Mouse (Mus musculus): ENCODE measurements around the gene Rps24. TPM values are rescaled to one million over a fixed set of nuclear protein-coding genes. Genes with fewer than 3 reads are reported as not detected.
A peak's percentile ranks its signal among the peaks of the same experiment; 100 is the strongest.

Gene Rps24
- polyA plus RNA-seq, 1 experiment from 2014 or later = 1,350 TPM

DNA sequence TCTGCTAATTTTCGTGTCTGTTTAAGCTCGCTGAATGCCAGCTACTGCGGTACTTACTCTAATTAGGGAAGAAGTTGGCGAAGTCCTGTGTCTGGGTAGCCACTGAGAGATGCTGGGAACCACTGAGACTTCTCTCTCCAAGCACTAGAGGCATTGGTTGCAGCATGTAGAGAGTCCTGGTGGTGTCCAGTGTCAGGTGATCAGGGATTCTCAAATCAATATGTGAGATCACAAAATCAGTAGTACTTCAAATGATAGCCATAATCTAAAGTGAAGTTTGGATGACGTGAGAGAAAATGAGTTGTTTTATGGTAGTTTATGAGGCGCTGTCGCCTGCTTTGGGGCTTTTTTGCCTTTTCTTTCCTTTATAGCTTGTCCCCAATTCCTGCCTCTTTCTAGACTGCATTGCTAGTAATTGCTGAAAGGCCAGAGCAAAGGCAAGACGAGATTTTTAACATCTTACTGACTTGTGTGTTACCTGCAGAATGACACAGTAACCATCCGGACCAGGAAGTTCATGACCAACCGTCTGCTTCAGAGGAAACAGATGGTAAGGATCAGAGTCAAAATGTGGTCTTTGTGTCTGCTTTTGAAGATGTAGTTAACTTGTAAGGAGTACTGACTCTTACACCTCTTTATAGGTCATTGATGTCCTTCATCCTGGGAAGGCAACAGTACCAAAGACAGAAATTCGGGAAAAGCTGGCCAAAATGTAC is 4.5 kb downstream of the Rps24 start:
- H3K4me1 ChIP-seq (ENCODE audit: control insufficient read depth, insufficient read depth, low read length) = no peaks in the 10 kb centered on the region
- peak overlapping the region; percentile 60 for H3K27ac ChIP-seq (replicated peaks; ENCODE audit: low read depth, low read length)
- ATAC-seq (replicated peaks; ENCODE audit: insufficient number of reproducible peaks, low FRiP score, low TSS enrichment, low read depth) = no peak
- H3K36me3 ChIP-seq (replicated peaks; ENCODE audit: control insufficient read depth, insufficient read depth, low read depth, low read length) = peaks cover 17% of the 10 kb centered on the region
- peak overlapping the region; percentile 73 for H3K4me2 ChIP-seq (ENCODE audit: low read depth, low read length)
- H3K4me3 ChIP-seq (ENCODE audit: low read depth, low read length) = peak overlapping the region; percentile 97
- peak; percentile 36 for DNase-seq (ENCODE audit: low spot score)
- 3% methylated on average over 11 of the region's 11 CpGs for WGBS
- no peaks in the 10 kb centered on the region for H3K9me3 ChIP-seq (replicated peaks; ENCODE audit: control insufficient read depth, low read length)
- peak overlapping the region; percentile 99 for H3K9ac ChIP-seq (replicated peaks; ENCODE audit: low read length)
- no peaks in the 10 kb centered on the region for H3K27me3 ChIP-seq (ENCODE audit: control insufficient read depth, insufficient read depth, low read length)

DNA sequence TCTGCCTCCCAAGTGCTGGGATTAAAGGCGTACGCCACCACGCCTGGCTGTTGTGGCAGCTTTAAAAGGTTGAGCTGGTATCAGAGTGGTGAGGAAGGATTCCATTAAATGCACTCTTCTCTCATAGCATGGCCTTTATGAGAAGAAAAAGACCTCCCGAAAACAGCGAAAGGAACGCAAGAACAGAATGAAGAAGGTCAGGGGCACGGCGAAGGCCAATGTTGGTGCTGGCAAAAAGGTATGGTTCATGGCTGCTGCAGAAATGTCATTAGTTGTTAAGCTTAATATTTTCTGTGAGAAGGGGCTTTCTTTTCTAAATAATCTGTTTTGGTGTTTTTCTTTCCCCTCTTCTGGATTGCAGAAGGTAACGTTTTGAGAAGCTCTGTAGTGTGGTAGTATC is 6.3 kb downstream of the Rps24 start:
- Histone ChIP-seq H3K4me3 (ENCODE audit: low read depth, low read length) (no peak overlapping the region), H3K9me3 (replicated peaks; ENCODE audit: control insufficient read depth, low read length) (no peaks in the 10 kb centered on the region), H3K9ac (replicated peaks; ENCODE audit: low read length) (no peak overlapping the region), H3K27me3 (ENCODE audit: control insufficient read depth, insufficient read depth, low read length) (no peaks in the 10 kb centered on the region), H3K36me3 (replicated peaks; ENCODE audit: control insufficient read depth, insufficient read depth, low read depth, low read length) (peaks cover 19% of the 10 kb centered on the region), H3K4me2 (ENCODE audit: low read depth, low read length) (no peak overlapping the region), H3K4me1 (ENCODE audit: control insufficient read depth, insufficient read depth, low read length) (no peaks in the 10 kb centered on the region), H3K27ac (replicated peaks; ENCODE audit: low read depth, low read length) (no peak overlapping the region)
- DNase-seq (ENCODE audit: low spot score) (no peak), ATAC-seq (replicated peaks; ENCODE audit: insufficient number of reproducible peaks, low FRiP score, low TSS enrichment, low read depth) (no peak)
- 86% methylated on average over 9 of the region's 9 CpGs for WGBS

- Histone ChIP-seq H3K4me3 (ENCODE audit: low read depth, low read length) (no peak overlapping the region), H3K9me3 (replicated peaks; ENCODE audit: control insufficient read depth, low read length) (no peaks in the 10 kb centered on the region), H3K27ac (replicated peaks; ENCODE audit: low read depth, low read length) (no peak overlapping the region), H3K9ac (replicated peaks; ENCODE audit: low read length) (no peak overlapping the region), H3K4me1 (ENCODE audit: control insufficient read depth, insufficient read depth, low read length) (no peaks in the 10 kb centered on the region), H3K36me3 (replicated peaks; ENCODE audit: control insufficient read depth, insufficient read depth, low read depth, low read length) (peaks cover 19% of the 10 kb centered on the region), H3K27me3 (ENCODE audit: control insufficient read depth, insufficient read depth, low read length) (no peaks in the 10 kb centered on the region), H3K4me2 (ENCODE audit: low read depth, low read length) (no peak overlapping the region)
- ATAC-seq (replicated peaks; ENCODE audit: insufficient number of reproducible peaks, low FRiP score, low TSS enrichment, low read depth) (no peak), DNase-seq (ENCODE audit: low spot score) (no peak)
- 86% methylated on average over 1 of the region's 1 CpGs for WGBS
Observed at GRCm38 (mm10) chr14:24496507-24496906, 9.6 kb downstream of the Rps24 start.

DNA sequence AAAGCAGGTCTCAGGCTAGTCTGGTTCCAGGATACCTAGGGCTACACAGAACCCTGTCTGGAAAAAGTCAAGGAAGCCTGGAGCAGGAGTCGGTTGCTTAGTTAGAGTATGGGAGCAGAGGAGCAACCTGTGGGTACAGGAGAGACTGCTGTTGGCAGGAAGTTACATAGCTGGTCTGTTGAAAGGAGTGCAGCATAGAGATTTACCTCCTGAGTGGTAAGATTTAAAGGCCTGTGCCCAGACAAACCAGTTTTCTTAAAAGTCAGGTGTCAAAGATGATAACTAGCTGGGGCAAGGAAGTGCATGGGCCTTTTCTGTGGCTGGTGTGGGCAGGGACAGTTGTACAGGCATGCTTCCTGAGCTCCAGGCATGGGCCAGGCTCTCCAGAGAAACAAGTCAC is 10.5 kb downstream of the Rps24 start:
- Histone ChIP-seq H3K9ac (replicated peaks; ENCODE audit: low read length) (no peak overlapping the region), H3K9me3 (replicated peaks; ENCODE audit: control insufficient read depth, low read length) (no peaks in the 10 kb centered on the region), H3K27me3 (ENCODE audit: control insufficient read depth, insufficient read depth, low read length) (no peaks in the 10 kb centered on the region), H3K4me2 (ENCODE audit: low read depth, low read length) (no peak overlapping the region), H3K4me1 (ENCODE audit: control insufficient read depth, insufficient read depth, low read length) (no peaks in the 10 kb centered on the region), H3K36me3 (replicated peaks; ENCODE audit: control insufficient read depth, insufficient read depth, low read depth, low read length) (peaks cover 17% of the 10 kb centered on the region), H3K4me3 (ENCODE audit: low read depth, low read length) (no peak overlapping the region), H3K27ac (replicated peaks; ENCODE audit: low read depth, low read length) (no peak overlapping the region)
- ATAC-seq (replicated peaks; ENCODE audit: insufficient number of reproducible peaks, low FRiP score, low TSS enrichment, low read depth) = no peak
- no peak for DNase-seq (ENCODE audit: low spot score)
- 94% methylated on average over 1 of the region's 1 CpGs for WGBS

GRCm38 (mm10) chr14:24498561-24499255 is 11.8 kb downstream of the Rps24 start:
- WGBS = 63% methylated on average over 5 of the region's 5 CpGs
- no peaks in the 10 kb centered on the region; the same call in 1 of the 2 replicates for H3K9me3 ChIP-seq (replicated peaks; ENCODE audit: control insufficient read depth, low read length)
- no peak overlapping the region for H3K4me2 ChIP-seq (ENCODE audit: low read depth, low read length)
- H3K27ac ChIP-seq (replicated peaks; ENCODE audit: low read depth, low read length) = no peak overlapping the region
- no peak for ATAC-seq (replicated peaks; ENCODE audit: insufficient number of reproducible peaks, low FRiP score, low TSS enrichment, low read depth)
- H3K9ac ChIP-seq (replicated peaks; ENCODE audit: low read length) = no peak overlapping the region
- DNase-seq (ENCODE audit: low spot score) = no peak
- H3K36me3 ChIP-seq (replicated peaks; ENCODE audit: control insufficient read depth, insufficient read depth, low read depth, low read length) = peaks cover 13% of the 10 kb centered on the region
- no peak overlapping the region for H3K4me3 ChIP-seq (ENCODE audit: low read depth, low read length)
- no peaks in the 10 kb centered on the region for H3K4me1 ChIP-seq (ENCODE audit: control insufficient read depth, insufficient read depth, low read length)
- H3K27me3 ChIP-seq (ENCODE audit: control insufficient read depth, insufficient read depth, low read length) = no peaks in the 10 kb centered on the region

DNA sequence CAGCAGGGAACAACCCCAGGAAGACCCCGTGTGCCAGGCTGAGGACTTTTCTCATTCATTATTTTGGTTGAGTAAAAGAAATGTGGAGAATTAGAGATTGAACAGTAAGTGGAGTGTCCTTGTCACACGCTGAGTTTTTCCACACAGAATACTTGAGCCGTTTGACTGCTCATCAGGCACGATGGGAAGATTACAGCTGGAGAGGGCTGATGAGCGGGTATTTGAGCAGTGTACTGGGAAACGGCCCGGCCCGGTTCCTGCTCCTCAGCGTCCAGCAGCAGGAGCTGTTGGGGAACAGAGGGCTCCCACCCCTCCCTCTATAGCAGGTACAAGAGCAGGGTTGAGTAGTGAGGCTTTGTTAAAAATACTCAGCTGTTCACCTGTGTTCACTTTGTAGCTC is 12.6 kb downstream of the Rps24 start:
- Histone ChIP-seq H3K4me1 (ENCODE audit: control insufficient read depth, insufficient read depth, low read length) (no peaks in the 10 kb centered on the region), H3K27ac (replicated peaks; ENCODE audit: low read depth, low read length) (0 out of 2 replicates have a peak overlapping the region, but pooled peaks have one; percentile 14), H3K9me3 (replicated peaks; ENCODE audit: control insufficient read depth, low read length) (no peaks in the 10 kb centered on the region; the same call in 1 of the 2 replicates), H3K36me3 (replicated peaks; ENCODE audit: control insufficient read depth, insufficient read depth, low read depth, low read length) (peaks cover 8% of the 10 kb centered on the region), H3K27me3 (ENCODE audit: control insufficient read depth, insufficient read depth, low read length) (no peaks in the 10 kb centered on the region), H3K4me3 (ENCODE audit: low read depth, low read length) (no peak overlapping the region), H3K4me2 (ENCODE audit: low read depth, low read length) (no peak overlapping the region), H3K9ac (replicated peaks; ENCODE audit: low read length) (no peak overlapping the region)
- DNase-seq (ENCODE audit: low spot score) (no peak), ATAC-seq (replicated peaks; ENCODE audit: insufficient number of reproducible peaks, low FRiP score, low TSS enrichment, low read depth) (no peak)
- 41% methylated on average over 9 of the region's 9 CpGs for WGBS

- no peaks in the 10 kb centered on the region; the same call in 1 of the 2 replicates for H3K9me3 ChIP-seq (replicated peaks; ENCODE audit: control insufficient read depth, low read length)
- DNase-seq (ENCODE audit: low spot score) (peak; percentile 93), ATAC-seq (replicated peaks; ENCODE audit: insufficient number of reproducible peaks, low FRiP score, low TSS enrichment, low read depth) (peak; percentile 50)
- H3K4me1 ChIP-seq (ENCODE audit: control insufficient read depth, insufficient read depth, low read length) = no peaks in the 10 kb centered on the region
- H3K9ac ChIP-seq (replicated peaks; ENCODE audit: low read length) = peak overlapping the region; percentile 30
- peaks cover 6% of the 10 kb centered on the region for H3K36me3 ChIP-seq (replicated peaks; ENCODE audit: control insufficient read depth, insufficient read depth, low read depth, low read length)
- H3K27ac ChIP-seq (replicated peaks; ENCODE audit: low read depth, low read length) = 0 out of 2 replicates have a peak overlapping the region, but pooled peaks have one; percentile 39
- H3K4me2 ChIP-seq (ENCODE audit: low read depth, low read length) = no peak overlapping the region
- no peak overlapping the region for H3K4me3 ChIP-seq (ENCODE audit: low read depth, low read length)
- 20% methylated on average over 18 of the region's 18 CpGs for WGBS
- H3K27me3 ChIP-seq (ENCODE audit: control insufficient read depth, insufficient read depth, low read length) = no peaks in the 10 kb centered on the region
Observed at GRCm38 (mm10) chr14:24500091-24500844, 13.3 kb downstream of the Rps24 start.
